Mouse (Mus musculus): ENCODE data around the gene Cask. TPM values are rescaled to one million over a fixed set of nuclear protein-coding genes. Genes with fewer than 3 reads are reported as not detected.

Gene Cask
- polyA plus RNA-seq, 1 experiment from 2014 or later: 5.0 TPM

- no peak overlapping the region for H3K9ac ChIP-seq (ENCODE audit: low read length)
- peaks cover 8% of the 10 kb centered on the region for H3K27me3 ChIP-seq (ENCODE audit: control insufficient read depth, insufficient read depth, low read length)
- no peak overlapping the region for H3K27ac ChIP-seq (ENCODE audit: low read length)
- no peak overlapping the region for H3K4me3 ChIP-seq (ENCODE audit: low read length)
- no peaks in the 10 kb centered on the region for H3K4me1 ChIP-seq (ENCODE audit: control insufficient read depth, insufficient read depth, low read length)
- no peak for ATAC-seq (replicated peaks; ENCODE audit: extremely low read depth, insufficient read depth, low FRiP score)
- WGBS: 62% methylated on average over 1 of the region's 1 CpGs
- H3K9me3 ChIP-seq (replicated peaks; ENCODE audit: control insufficient read depth, low read length): peaks cover 6% of the 10 kb centered on the region; the same call in 1 of the 2 replicates
- H3K36me3 ChIP-seq (ENCODE audit: control insufficient read depth, insufficient read depth): no peaks in the 10 kb centered on the region
- H3K4me2 ChIP-seq (ENCODE audit: low read depth, low read length): no peak overlapping the region
Observed at GRCm38 (mm10) chrX:13482576-13482975, 368.6 kb downstream of the Cask start.

- ATAC-seq (replicated peaks; ENCODE audit: extremely low read depth, insufficient read depth, low FRiP score): no peak
- Histone ChIP-seq H3K4me1 (ENCODE audit: control insufficient read depth, insufficient read depth, low read length) (no peaks in the 10 kb centered on the region), H3K36me3 (ENCODE audit: control insufficient read depth, insufficient read depth) (no peaks in the 10 kb centered on the region), H3K9me3 (replicated peaks; ENCODE audit: control insufficient read depth, low read length) (peaks cover 2% of the 10 kb centered on the region), H3K9ac (ENCODE audit: low read length) (no peak overlapping the region), H3K27me3 (ENCODE audit: control insufficient read depth, insufficient read depth, low read length) (peaks cover 5% of the 10 kb centered on the region), H3K4me3 (ENCODE audit: low read length) (no peak overlapping the region), H3K4me2 (ENCODE audit: low read depth, low read length) (no peak overlapping the region), H3K27ac (ENCODE audit: low read length) (no peak overlapping the region)
Observed at GRCm38 (mm10) chrX:13479570-13479969, 371.6 kb downstream of the Cask start.

- H3K9me3 ChIP-seq (replicated peaks; ENCODE audit: control insufficient read depth, low read length): peaks cover 2% of the 10 kb centered on the region
- no peak for ATAC-seq (replicated peaks; ENCODE audit: extremely low read depth, insufficient read depth, low FRiP score)
- WGBS: 55% methylated on average over 5 of the region's 5 CpGs
- H3K9ac ChIP-seq (ENCODE audit: low read length): no peak overlapping the region
- peaks cover 5% of the 10 kb centered on the region for H3K27me3 ChIP-seq (ENCODE audit: control insufficient read depth, insufficient read depth, low read length)
- no peak overlapping the region for H3K4me3 ChIP-seq (ENCODE audit: low read length)
- no peak overlapping the region for H3K4me2 ChIP-seq (ENCODE audit: low read depth, low read length)
- no peak overlapping the region for H3K27ac ChIP-seq (ENCODE audit: low read length)
- H3K36me3 ChIP-seq (ENCODE audit: control insufficient read depth, insufficient read depth): no peaks in the 10 kb centered on the region
- no peaks in the 10 kb centered on the region for H3K4me1 ChIP-seq (ENCODE audit: control insufficient read depth, insufficient read depth, low read length)
Observed at GRCm38 (mm10) chrX:13478298-13478697, 372.9 kb downstream of the Cask start.

- no peaks in the 10 kb centered on the region for H3K36me3 ChIP-seq (ENCODE audit: control insufficient read depth, insufficient read depth)
- no peak overlapping the region for H3K4me2 ChIP-seq (ENCODE audit: low read depth, low read length)
- peaks cover 2% of the 10 kb centered on the region for H3K9me3 ChIP-seq (replicated peaks; ENCODE audit: control insufficient read depth, low read length)
- no peak overlapping the region for H3K27ac ChIP-seq (ENCODE audit: low read length)
- no peak overlapping the region for H3K9ac ChIP-seq (ENCODE audit: low read length)
- no peak overlapping the region for H3K4me3 ChIP-seq (ENCODE audit: low read length)
- 73% methylated on average over 2 of the region's 2 CpGs for WGBS
- no peak for ATAC-seq (replicated peaks; ENCODE audit: extremely low read depth, insufficient read depth, low FRiP score)
- peaks cover 3% of the 10 kb centered on the region; the same call in 1 of the 2 replicates for H3K27me3 ChIP-seq (ENCODE audit: control insufficient read depth, insufficient read depth, low read length)
- no peaks in the 10 kb centered on the region for H3K4me1 ChIP-seq (ENCODE audit: control insufficient read depth, insufficient read depth, low read length)
Observed at GRCm38 (mm10) chrX:13477596-13477995, 373.6 kb downstream of the Cask start.

GRCm38 (mm10) chrX:13475382-13475781, 375.8 kb downstream of the Cask start:
- Histone ChIP-seq H3K27me3 (ENCODE audit: control insufficient read depth, insufficient read depth, low read length) (peaks cover 4% of the 10 kb centered on the region; the same call in 1 of the 2 replicates), H3K4me3 (ENCODE audit: low read length) (no peak overlapping the region), H3K4me2 (ENCODE audit: low read depth, low read length) (no peak overlapping the region), H3K27ac (ENCODE audit: low read length) (no peak overlapping the region), H3K4me1 (ENCODE audit: control insufficient read depth, insufficient read depth, low read length) (no peaks in the 10 kb centered on the region), H3K36me3 (ENCODE audit: control insufficient read depth, insufficient read depth) (no peaks in the 10 kb centered on the region), H3K9ac (ENCODE audit: low read length) (no peak overlapping the region), H3K9me3 (replicated peaks; ENCODE audit: control insufficient read depth, low read length) (peaks cover 2% of the 10 kb centered on the region)
- 76% methylated on average over 1 of the region's 1 CpGs for WGBS
- ATAC-seq (replicated peaks; ENCODE audit: extremely low read depth, insufficient read depth, low FRiP score): no peak

GRCm38 (mm10) chrX:13472751-13473225, 378.4 kb downstream of the Cask start:
- H3K27me3 ChIP-seq (ENCODE audit: control insufficient read depth, insufficient read depth, low read length): peaks cover 8% of the 10 kb centered on the region; the same call in 1 of the 2 replicates
- H3K4me3 ChIP-seq (ENCODE audit: low read length): no peak overlapping the region
- no peak overlapping the region for H3K4me2 ChIP-seq (ENCODE audit: low read depth, low read length)
- H3K4me1 ChIP-seq (ENCODE audit: control insufficient read depth, insufficient read depth, low read length): peaks cover 3% of the 10 kb centered on the region; the same call in 1 of the 2 replicates
- H3K36me3 ChIP-seq (ENCODE audit: control insufficient read depth, insufficient read depth): no peaks in the 10 kb centered on the region
- 78% methylated on average over 4 of the region's 4 CpGs for WGBS
- H3K9me3 ChIP-seq (replicated peaks; ENCODE audit: control insufficient read depth, low read length): peaks cover 2% of the 10 kb centered on the region
- ATAC-seq (replicated peaks; ENCODE audit: extremely low read depth, insufficient read depth, low FRiP score): no peak
- H3K9ac ChIP-seq (ENCODE audit: low read length): no peak overlapping the region
- no peak overlapping the region for H3K27ac ChIP-seq (ENCODE audit: low read length)

GRCm38 (mm10) chrX:13471925-13472324, 379.2 kb downstream of the Cask start:
- Histone ChIP-seq H3K27me3 (ENCODE audit: control insufficient read depth, insufficient read depth, low read length) (peaks cover 8% of the 10 kb centered on the region; the same call in 1 of the 2 replicates), H3K9me3 (replicated peaks; ENCODE audit: control insufficient read depth, low read length) (peaks cover 2% of the 10 kb centered on the region), H3K4me1 (ENCODE audit: control insufficient read depth, insufficient read depth, low read length) (peaks cover 3% of the 10 kb centered on the region; the same call in 1 of the 2 replicates), H3K4me3 (ENCODE audit: low read length) (no peak overlapping the region), H3K27ac (ENCODE audit: low read length) (no peak overlapping the region), H3K4me2 (ENCODE audit: low read depth, low read length) (no peak overlapping the region), H3K9ac (ENCODE audit: low read length) (no peak overlapping the region), H3K36me3 (ENCODE audit: control insufficient read depth, insufficient read depth) (no peaks in the 10 kb centered on the region)
- no peak for ATAC-seq (replicated peaks; ENCODE audit: extremely low read depth, insufficient read depth, low FRiP score)
- 79% methylated on average over 3 of the region's 3 CpGs for WGBS

GRCm38 (mm10) chrX:13469160-13470116, 381.7 kb downstream of the Cask start:
- Histone ChIP-seq H3K9me3 (replicated peaks; ENCODE audit: control insufficient read depth, low read length) (no peaks in the 10 kb centered on the region), H3K4me2 (ENCODE audit: low read depth, low read length) (peak overlapping the region; percentile 50), H3K4me3 (ENCODE audit: low read length) (peak overlapping the region; percentile 35), H3K27ac (ENCODE audit: low read length) (peak overlapping the region; percentile 79), H3K36me3 (ENCODE audit: control insufficient read depth, insufficient read depth) (no peaks in the 10 kb centered on the region), H3K9ac (ENCODE audit: low read length) (peak overlapping the region; percentile 50), H3K27me3 (ENCODE audit: control insufficient read depth, insufficient read depth, low read length) (peaks cover 9% of the 10 kb centered on the region; the same call in 1 of the 2 replicates), H3K4me1 (ENCODE audit: control insufficient read depth, insufficient read depth, low read length) (peaks cover 3% of the 10 kb centered on the region; the same call in 1 of the 2 replicates)
- ATAC-seq (replicated peaks; ENCODE audit: extremely low read depth, insufficient read depth, low FRiP score): peak; percentile 77
- WGBS: 29% methylated on average over 9 of the region's 9 CpGs

- H3K27me3 ChIP-seq (ENCODE audit: control insufficient read depth, insufficient read depth, low read length): peaks cover 11% of the 10 kb centered on the region
- no peak overlapping the region for H3K4me2 ChIP-seq (ENCODE audit: low read depth, low read length)
- no peak overlapping the region for H3K9ac ChIP-seq (ENCODE audit: low read length)
- ATAC-seq (replicated peaks; ENCODE audit: extremely low read depth, insufficient read depth, low FRiP score): no peak
- WGBS: 70% methylated on average over 6 of the region's 6 CpGs
- H3K9me3 ChIP-seq (replicated peaks; ENCODE audit: control insufficient read depth, low read length): no peaks in the 10 kb centered on the region
- no peaks in the 10 kb centered on the region for H3K36me3 ChIP-seq (ENCODE audit: control insufficient read depth, insufficient read depth)
- no peak overlapping the region; the same call in 1 of the 2 replicates for H3K27ac ChIP-seq (ENCODE audit: low read length)
- no peak overlapping the region for H3K4me3 ChIP-seq (ENCODE audit: low read length)
- peaks cover 3% of the 10 kb centered on the region; the same call in 1 of the 2 replicates for H3K4me1 ChIP-seq (ENCODE audit: control insufficient read depth, insufficient read depth, low read length)
Observed at GRCm38 (mm10) chrX:13467121-13467571, 384.0 kb downstream of the Cask start.
